Comparison of ENCODE assay signal across 12 mouse cellular contexts in genomic region chr9:55381456-55381855, GRCm38 (mm10). TPM values are rescaled to one million over a fixed set of nuclear protein-coding genes. Genes with fewer than 3 reads are reported as not detected.
"Had no signal": no experiment of that assay in that cellular context is flagged by ENCODE, and none has a peak within 500 bp of the region (broad histone marks: within the 10 kb centered on the region; RNA-seq: fewer than 3 reads in every experiment).

No protein-coding gene starts in this region.

- H3K4me1 ChIP-seq: liver, embryonic 13.5 days had no signal

- H3K27ac ChIP-seq: left cerebral cortex, adult 2 months; liver, embryonic 13.5 days had no signal

- DNase-seq: kidney, postnatal 10 days; kidney, postnatal 36 days; layer of hippocampus, postnatal 36 days; liver, embryonic 13.5 days; lung, adult 2 months; lung, postnatal 14 days; lung, postnatal 4 days; midbrain, embryonic 14.5 days; thymus, adult 18-20 months; thymus, postnatal 36 days had no signal

- H3K9me3 ChIP-seq: liver, embryonic 13.5 days had no signal

- H3K36me3 ChIP-seq: liver, embryonic 13.5 days had no signal

- H3K27me3 ChIP-seq: liver, embryonic 13.5 days had no signal

- H3K9ac ChIP-seq: liver, embryonic 13.5 days had no signal

- H3K4me2 ChIP-seq: liver, embryonic 13.5 days; midbrain, embryonic 11.5 days had no signal

- H3K4me3 ChIP-seq: left cerebral cortex, adult 2 months; liver, embryonic 13.5 days had no signal

RNA-seq across cellular contexts. Expression of gene Tmem266, which starts 54.7 kb away (rescaled TPM):
- polyA plus RNA-seq: liver, embryonic 13.5 days had no signal
